Mouse (Mus musculus) MEL (cell line): ENCODE results near the gene Cct8l1.

Source experiments
- CTCF ChIP-seq, 3 experiments: IDR thresholded peaks in 2 of 3; conservative IDR thresholded peaks in 1 of 3; 2 replicates each; pipeline ENCODE4 v1.5.1; 2011 to 2012; ENCODE audit warnings: low read length in 3 of 3, low read depth in 2 of 3, mild to moderate bottlenecking in 2 of 3, improper control_type of control experiment in 1 of 3, inconsistent platforms in 1 of 3, mixed read lengths in 1 of 3, moderate library complexity in 1 of 3; ENCODE audit not compliant: control insufficient read depth in 1 of 3, insufficient read depth in 1 of 3, poor library complexity in 1 of 3, severe bottlenecking in 1 of 3
- EP300 ChIP-seq, 2 experiments: IDR thresholded peaks; 2 replicates each; pipeline ENCODE4 v1.6.1; 2011; ENCODE audit warnings: improper control_type of control experiment in 2 of 2, low read length in 2 of 2, low read depth in 1 of 2, mild to moderate bottlenecking in 1 of 2
- GATA1 ChIP-seq: IDR thresholded peaks from 2 replicates; pipeline ENCODE4 v1.6.1; 2011; ENCODE audit warnings: low read depth, low read length, improper control_type of control experiment
- MAFK ChIP-seq: IDR thresholded peaks from 2 replicates; pipeline ENCODE4 v1.6.1; 2011; ENCODE audit warnings: low read depth, mild to moderate bottlenecking, low read length, improper control_type of control experiment, borderline replicate concordance
- MYC ChIP-seq: IDR thresholded peaks from 2 replicates; pipeline ENCODE4 v1.6.1; 2011; ENCODE audit warnings: low read depth, mild to moderate bottlenecking, low read length, improper control_type of control experiment, moderate library complexity
- POLR2A ChIP-seq, 2 experiments: IDR thresholded peaks; 2 replicates each; pipeline ENCODE4 v1.6.1; 2011 to 2012; ENCODE audit warnings: low read length in 2 of 2, mild to moderate bottlenecking in 2 of 2, control low read depth in 1 of 2, improper control_type of control experiment in 1 of 2, low read depth in 1 of 2, moderate library complexity in 1 of 2; ENCODE audit not compliant: control insufficient read depth in 1 of 2, insufficient read depth in 1 of 2, poor library complexity in 1 of 2
- TBP ChIP-seq: IDR thresholded peaks from 2 replicates; pipeline ENCODE4 v1.8.0; 2011; ENCODE audit warnings: low read depth, low read length, improper control_type of control experiment
- UBTF ChIP-seq: IDR thresholded peaks from 2 replicates; pipeline ENCODE4 v1.6.1; 2012; ENCODE audit warnings: low read depth, mild to moderate bottlenecking, inconsistent platforms, low read length, improper control_type of control experiment, moderate library complexity, borderline replicate concordance; ENCODE audit not compliant: insufficient read depth
- USF1 ChIP-seq: IDR thresholded peaks from 2 replicates; pipeline ENCODE4 v1.6.1; 2014; ENCODE audit warnings: low read depth, mild to moderate bottlenecking, inconsistent platforms, low read length, improper control_type of control experiment, moderate library complexity

- TF ChIP-seq USF1 (no peak), POLR2A (IDR thresholded peaks at IDR 0.05; ENCODE audit: control insufficient read depth in 1 of 2, insufficient read depth in 1 of 2, low read depth in 1 of 2, low read length in 2 of 2, poor library complexity in 1 of 2) (no peak), CTCF (IDR thresholded peaks at IDR 0.05 in 2 of 3, conservative IDR thresholded peaks at IDR 0.05 in 1 of 3; ENCODE audit: control insufficient read depth in 1 of 3, insufficient read depth in 1 of 3, low read depth in 2 of 3, low read length in 3 of 3, poor library complexity in 1 of 3, severe bottlenecking in 1 of 3) (no peak), MYC (no peak), MAFK (no peak), UBTF (no peak), GATA1 (no peak), EP300 (IDR thresholded peaks at IDR 0.05; ENCODE audit: low read depth in 1 of 2, low read length in 2 of 2) (no peak), TBP (no peak)
Observed at GRCm38 (mm10) chr5:25530629-25531028, 14.8 kb downstream of the Cct8l1 start.
